Mouse (Mus musculus): ENCODE measurements around the gene Kcnk3. TPM values are rescaled to one million over a fixed set of nuclear protein-coding genes. Genes with fewer than 3 reads are reported as not detected.

Kcnk3 gene
- polyA plus RNA-seq, 1 experiment from 2014 or later, result 35.7 TPM

GRCm38 (mm10) chr5:30553936-30554335, 34.0 kb upstream of the Kcnk3 start:
- Histone ChIP-seq H3K4me3 (ENCODE audit: low read depth, low read length) (no peak overlapping the region), H3K9me3 (ENCODE audit: low read length) (no peaks in the 10 kb centered on the region), H3K4me1 (ENCODE audit: insufficient read depth, low read depth, low read length) (no peaks in the 10 kb centered on the region), H3K36me3 (ENCODE audit: insufficient read depth, low read length) (no peaks in the 10 kb centered on the region), H3K27ac (ENCODE audit: low read length) (no peak overlapping the region), H3K27me3 (replicated peaks; ENCODE audit: insufficient read depth, low read length) (no peaks in the 10 kb centered on the region), H3K9ac (replicated peaks; ENCODE audit: low read depth) (no peak overlapping the region), H3K4me2 (replicated peaks; ENCODE audit: low read depth, low read length) (no peak overlapping the region)
- WGBS, result 78% methylated on average over 13 of the region's 13 CpGs
- DNase-seq (ENCODE audit: low spot score), result no peak
- ATAC-seq, result no peak
- no peak for TF ChIP-seq CTCF (IDR thresholded peaks at IDR 0.05)
- no peak for TF ChIP-seq EP300 (IDR thresholded peaks at IDR 0.05)

GRCm38 (mm10) chr5:30554981-30555380, 33.0 kb upstream of the Kcnk3 start:
- Histone ChIP-seq H3K27ac (ENCODE audit: low read length) (no peak overlapping the region), H3K9me3 (ENCODE audit: low read length) (no peaks in the 10 kb centered on the region), H3K4me1 (ENCODE audit: insufficient read depth, low read depth, low read length) (no peaks in the 10 kb centered on the region), H3K36me3 (ENCODE audit: insufficient read depth, low read length) (no peaks in the 10 kb centered on the region), H3K9ac (replicated peaks; ENCODE audit: low read depth) (no peak overlapping the region), H3K27me3 (replicated peaks; ENCODE audit: insufficient read depth, low read length) (no peaks in the 10 kb centered on the region), H3K4me3 (ENCODE audit: low read depth, low read length) (no peak overlapping the region), H3K4me2 (replicated peaks; ENCODE audit: low read depth, low read length) (no peak overlapping the region)
- DNase-seq (ENCODE audit: low spot score) (no peak), ATAC-seq (no peak)
- 60% methylated on average over 8 of the region's 8 CpGs for WGBS
- TF ChIP-seq EP300 (IDR thresholded peaks at IDR 0.05) (no peak), CTCF (IDR thresholded peaks at IDR 0.05) (no peak)

DNA sequence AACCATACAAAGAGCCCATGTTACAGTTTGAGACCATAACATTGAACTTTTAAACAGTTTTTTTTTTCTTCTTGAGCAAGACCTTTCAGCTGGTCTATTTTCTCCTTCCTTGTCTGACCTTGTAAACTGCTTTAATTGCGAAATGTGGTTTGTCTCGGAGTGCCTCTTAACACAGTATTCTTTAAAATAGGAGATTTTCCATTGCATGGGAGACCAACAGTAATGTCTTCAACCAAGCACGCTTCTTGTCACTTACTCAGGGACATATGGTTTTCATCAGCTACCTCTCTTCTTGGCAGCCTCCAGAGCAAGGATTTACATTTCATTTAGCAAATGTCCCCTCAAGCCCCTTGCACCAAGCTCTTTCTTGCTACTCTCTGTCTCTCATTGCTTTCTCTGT, 31.7 kb upstream of the Kcnk3 start:
- peak; percentile 85 for ATAC-seq
- WGBS, result 61% methylated on average over 3 of the region's 3 CpGs
- Histone ChIP-seq H3K36me3 (ENCODE audit: insufficient read depth, low read length) (no peaks in the 10 kb centered on the region), H3K27me3 (replicated peaks; ENCODE audit: insufficient read depth, low read length) (no peaks in the 10 kb centered on the region), H3K4me3 (ENCODE audit: low read depth, low read length) (no peak overlapping the region), H3K4me1 (ENCODE audit: insufficient read depth, low read depth, low read length) (no peaks in the 10 kb centered on the region), H3K9me3 (ENCODE audit: low read length) (no peaks in the 10 kb centered on the region), H3K27ac (ENCODE audit: low read length) (peak overlapping the region; percentile 27), H3K4me2 (replicated peaks; ENCODE audit: low read depth, low read length) (no peak overlapping the region), H3K9ac (replicated peaks; ENCODE audit: low read depth) (no peak overlapping the region)
- TF ChIP-seq EP300 (IDR thresholded peaks at IDR 0.05) (peak; percentile 51), CTCF (IDR thresholded peaks at IDR 0.05) (no peak)
- DNase-seq (ENCODE audit: low spot score), result peak; percentile 94

GRCm38 (mm10) chr5:30559421-30559820, 28.5 kb upstream of the Kcnk3 start:
- no peaks in the 10 kb centered on the region for H3K9me3 ChIP-seq (ENCODE audit: low read length)
- ATAC-seq (no peak), DNase-seq (ENCODE audit: low spot score) (no peak)
- no peak overlapping the region for H3K4me2 ChIP-seq (replicated peaks; ENCODE audit: low read depth, low read length)
- no peaks in the 10 kb centered on the region for H3K36me3 ChIP-seq (ENCODE audit: insufficient read depth, low read length)
- WGBS, result 86% methylated on average over 3 of the region's 3 CpGs
- H3K9ac ChIP-seq (replicated peaks; ENCODE audit: low read depth), result no peak overlapping the region
- no peak overlapping the region for H3K4me3 ChIP-seq (ENCODE audit: low read depth, low read length)
- TF ChIP-seq CTCF (IDR thresholded peaks at IDR 0.05) (no peak), EP300 (IDR thresholded peaks at IDR 0.05) (no peak)
- H3K27me3 ChIP-seq (replicated peaks; ENCODE audit: insufficient read depth, low read length), result no peaks in the 10 kb centered on the region
- no peaks in the 10 kb centered on the region for H3K4me1 ChIP-seq (ENCODE audit: insufficient read depth, low read depth, low read length)
- no peak overlapping the region for H3K27ac ChIP-seq (ENCODE audit: low read length)

GRCm38 (mm10) chr5:30559986-30560493, 27.9 kb upstream of the Kcnk3 start:
- H3K36me3 ChIP-seq (ENCODE audit: insufficient read depth, low read length), result no peaks in the 10 kb centered on the region
- no peaks in the 10 kb centered on the region for H3K27me3 ChIP-seq (replicated peaks; ENCODE audit: insufficient read depth, low read length)
- TF ChIP-seq CTCF (IDR thresholded peaks at IDR 0.05) (no peak), EP300 (IDR thresholded peaks at IDR 0.05) (no peak)

DNA sequence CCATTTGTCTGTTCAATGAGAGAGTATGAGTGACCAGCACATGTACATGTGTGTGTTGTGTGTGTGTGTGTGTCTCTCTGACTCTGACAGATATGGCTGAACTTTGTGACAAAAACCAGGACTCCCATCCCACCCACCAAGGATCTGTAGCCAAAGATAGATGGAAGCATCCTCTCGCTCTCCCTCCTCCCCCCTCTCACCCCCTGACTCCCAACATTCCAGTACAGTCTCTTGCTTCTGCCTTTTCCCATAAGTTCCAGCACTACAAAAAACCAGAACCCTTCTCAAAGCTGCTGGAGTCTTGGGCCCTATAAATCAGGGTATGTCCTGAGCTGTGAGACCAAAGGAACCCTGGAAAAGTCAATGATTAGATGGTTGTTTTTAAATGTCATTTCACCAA, 19.5 kb upstream of the Kcnk3 start:
- DNase-seq (ENCODE audit: low spot score) (no peak), ATAC-seq (no peak)
- H3K4me3 ChIP-seq (ENCODE audit: low read depth, low read length), result no peak overlapping the region
- TF ChIP-seq EP300 (IDR thresholded peaks at IDR 0.05), result no peak
- no peak for TF ChIP-seq CTCF (IDR thresholded peaks at IDR 0.05)
- H3K27me3 ChIP-seq (replicated peaks; ENCODE audit: insufficient read depth, low read length), result no peaks in the 10 kb centered on the region
- H3K4me1 ChIP-seq (ENCODE audit: insufficient read depth, low read depth, low read length), result no peaks in the 10 kb centered on the region
- no peaks in the 10 kb centered on the region for H3K36me3 ChIP-seq (ENCODE audit: insufficient read depth, low read length)
- no peak overlapping the region for H3K4me2 ChIP-seq (replicated peaks; ENCODE audit: low read depth, low read length)
- no peak overlapping the region for H3K9ac ChIP-seq (replicated peaks; ENCODE audit: low read depth)
- WGBS, result 75% methylated on average over 1 of the region's 1 CpGs
- no peak overlapping the region for H3K27ac ChIP-seq (ENCODE audit: low read length)
- no peaks in the 10 kb centered on the region for H3K9me3 ChIP-seq (ENCODE audit: low read length)

More at GRCm38 (mm10) chr5:30559986-30560493, 27.9 kb upstream of the Kcnk3 start:
- no peak overlapping the region for H3K4me3 ChIP-seq (ENCODE audit: low read depth, low read length)
- H3K27ac ChIP-seq (ENCODE audit: low read length), result no peak overlapping the region
- ATAC-seq, result no peak
- H3K4me2 ChIP-seq (replicated peaks; ENCODE audit: low read depth, low read length), result no peak overlapping the region
- H3K9me3 ChIP-seq (ENCODE audit: low read length), result no peaks in the 10 kb centered on the region
- WGBS, result 31% methylated on average over 3 of the region's 3 CpGs
- H3K9ac ChIP-seq (replicated peaks; ENCODE audit: low read depth), result no peak overlapping the region
- no peak for DNase-seq (ENCODE audit: low spot score)
- no peaks in the 10 kb centered on the region for H3K4me1 ChIP-seq (ENCODE audit: insufficient read depth, low read depth, low read length)

DNA sequence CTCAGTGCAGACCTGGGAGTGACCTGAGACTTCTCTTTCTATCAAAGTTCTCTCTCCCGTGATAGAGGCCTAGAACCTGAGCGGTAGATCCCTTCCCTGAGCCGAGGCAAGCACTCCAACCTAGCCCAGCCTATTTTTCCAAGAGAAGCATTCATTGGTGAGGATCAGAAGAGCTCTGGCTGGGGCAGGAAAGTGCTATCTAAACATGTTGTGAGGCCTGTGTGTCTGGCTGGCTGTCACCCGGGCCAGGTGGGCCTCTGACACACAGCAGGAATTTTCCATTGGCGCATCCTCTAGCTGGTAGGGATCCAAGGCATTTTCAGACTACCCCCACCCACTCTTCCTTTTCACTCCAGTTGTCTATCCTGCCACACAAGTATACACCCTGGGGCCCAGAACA, 16.1 kb upstream of the Kcnk3 start:
- ATAC-seq, result no peak
- no peak overlapping the region for H3K4me3 ChIP-seq (ENCODE audit: low read depth, low read length)
- DNase-seq (ENCODE audit: low spot score), result no peak
- H3K4me1 ChIP-seq (ENCODE audit: insufficient read depth, low read depth, low read length), result no peaks in the 10 kb centered on the region
- H3K4me2 ChIP-seq (replicated peaks; ENCODE audit: low read depth, low read length), result no peak overlapping the region
- no peaks in the 10 kb centered on the region for H3K36me3 ChIP-seq (ENCODE audit: insufficient read depth, low read length)
- no peak overlapping the region for H3K27ac ChIP-seq (ENCODE audit: low read length)
- H3K9me3 ChIP-seq (ENCODE audit: low read length), result no peaks in the 10 kb centered on the region
- TF ChIP-seq EP300 (IDR thresholded peaks at IDR 0.05) (no peak), CTCF (IDR thresholded peaks at IDR 0.05) (no peak)
- WGBS, result 41% methylated on average over 5 of the region's 5 CpGs
- H3K9ac ChIP-seq (replicated peaks; ENCODE audit: low read depth), result no peak overlapping the region
- H3K27me3 ChIP-seq (replicated peaks; ENCODE audit: insufficient read depth, low read length), result no peaks in the 10 kb centered on the region

Measured in lung, postnatal 0 days (tissue).